Mouse (Mus musculus): ENCODE measurements around the gene Plxdc1. TPM values are rescaled to one million over a fixed set of nuclear protein-coding genes. Genes with fewer than 3 reads are reported as not detected.

Plxdc1 gene
- total and polyA plus RNA-seq, 2 experiments from 2014 or later = 1.5 to 3.5 TPM

DNA sequence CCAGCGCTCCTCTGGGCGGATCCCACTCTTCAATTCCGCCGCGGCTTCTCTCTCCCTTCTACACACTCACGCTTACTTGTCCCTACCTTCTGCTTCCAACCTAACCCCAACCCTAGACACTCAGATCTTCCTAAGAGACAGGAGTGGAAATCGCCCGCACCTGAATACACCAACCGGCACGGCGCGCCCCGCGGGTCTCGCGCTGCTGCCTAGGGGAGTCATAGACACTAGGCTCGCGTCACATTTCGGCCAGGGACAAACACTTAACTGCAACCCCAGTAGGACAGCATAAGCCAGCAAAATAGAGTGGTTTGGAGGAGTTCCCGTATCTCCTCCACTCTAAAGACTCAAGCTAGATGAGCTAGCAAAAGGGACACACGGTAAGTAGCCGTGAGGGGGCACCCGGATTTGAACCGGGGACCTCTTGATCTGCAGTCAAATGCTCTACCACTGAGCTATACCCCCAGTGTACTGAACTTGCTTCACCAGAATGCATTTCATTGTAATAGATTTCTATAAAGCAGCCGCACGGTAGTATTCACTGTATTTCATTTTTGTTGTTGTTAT lies 2.4 kb upstream of the Plxdc1 start:
- no peaks in the 10 kb centered on the region for H3K9me3 ChIP-seq (ENCODE audit: low read length)
- H3K27ac ChIP-seq (ENCODE audit: low read depth, low read length) = peak overlapping the region; percentile 85
- no peak for TF ChIP-seq CTCF (IDR thresholded peaks at IDR 0.05; ENCODE audit: low read depth)
- peaks cover 10% of the 10 kb centered on the region for H3K27me3 ChIP-seq (ENCODE audit: insufficient read depth, low read length)
- peak overlapping the region; percentile 98 for H3K4me3 ChIP-seq (ENCODE audit: low read depth, low read length)
- H3K4me1 ChIP-seq (ENCODE audit: insufficient read depth) = peaks cover 9% of the 10 kb centered on the region
- DNase-seq (peak; percentile 95), ATAC-seq (peak; percentile 83)
- H3K4me2 ChIP-seq (ENCODE audit: low read depth) = peak overlapping the region; percentile 61
- WGBS = under 1% methylated on average over 26 of the region's 26 CpGs
- H3K9ac ChIP-seq = peak overlapping the region; percentile 75
- no peaks in the 10 kb centered on the region for H3K36me3 ChIP-seq (ENCODE audit: insufficient read depth)

DNA sequence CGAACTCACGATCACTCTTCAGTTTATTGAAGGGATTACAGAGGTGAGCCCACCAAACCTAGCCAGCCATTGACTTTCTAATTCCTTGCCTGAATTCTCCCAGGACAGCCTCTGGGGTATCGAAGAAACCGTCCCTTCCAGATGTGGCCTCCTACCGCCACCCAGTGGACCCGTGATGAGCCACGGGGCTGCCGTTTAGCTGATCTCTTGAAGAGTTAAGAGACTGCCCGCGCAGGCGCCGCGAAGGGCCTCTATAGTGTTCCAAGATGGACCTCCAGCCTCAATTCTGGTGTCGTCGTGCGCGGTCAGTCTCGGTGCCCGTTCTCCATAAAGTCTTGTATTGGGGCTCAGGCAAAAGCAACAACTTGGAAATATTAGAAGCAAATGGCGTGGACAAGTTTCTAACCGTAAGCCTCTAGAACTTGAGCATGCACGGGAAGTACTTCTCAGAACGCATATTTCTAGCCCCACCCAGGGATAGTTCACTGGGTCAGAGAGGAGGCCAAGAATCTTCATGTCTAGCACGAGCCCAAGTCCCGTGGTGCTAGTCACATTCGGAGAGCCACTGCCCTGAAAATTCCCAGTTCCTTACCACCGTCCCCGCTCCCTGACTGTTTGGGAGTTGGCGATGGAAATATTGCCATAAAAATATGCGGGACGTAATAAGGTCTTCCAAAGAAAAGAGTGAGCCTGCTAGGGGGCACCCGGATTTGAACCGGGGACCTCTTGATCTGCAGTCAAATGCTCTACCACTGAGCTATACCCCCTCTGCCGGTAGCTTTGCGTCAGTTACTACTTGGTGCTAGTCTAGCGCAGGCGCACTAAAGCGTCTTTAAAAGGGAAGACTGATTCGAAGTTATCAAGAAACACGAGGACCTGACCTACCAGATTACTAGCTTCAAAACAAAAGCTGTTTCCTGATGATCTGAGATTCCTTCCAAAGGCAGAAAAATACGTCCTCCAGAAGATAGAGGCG lies 1.6 kb upstream of the Plxdc1 start:
- peak; percentile 98 for DNase-seq
- H3K9me3 ChIP-seq (ENCODE audit: low read length) = no peaks in the 10 kb centered on the region
- TF ChIP-seq CTCF (IDR thresholded peaks at IDR 0.05; ENCODE audit: low read depth) = peak; percentile 83
- ATAC-seq = peak; percentile 85
- no peaks in the 10 kb centered on the region for H3K36me3 ChIP-seq (ENCODE audit: insufficient read depth)
- peaks cover 10% of the 10 kb centered on the region for H3K27me3 ChIP-seq (ENCODE audit: insufficient read depth, low read length)
- H3K4me3 ChIP-seq (ENCODE audit: low read depth, low read length) = peak overlapping the region; percentile 98
- H3K4me1 ChIP-seq (ENCODE audit: insufficient read depth) = peaks cover 9% of the 10 kb centered on the region
- H3K4me2 ChIP-seq (ENCODE audit: low read depth) = peak overlapping the region; percentile 61
- peak overlapping the region; percentile 85 for H3K27ac ChIP-seq (ENCODE audit: low read depth, low read length)
- WGBS = under 1% methylated on average over 42 of the region's 42 CpGs
- peak overlapping the region; percentile 75 for H3K9ac ChIP-seq

- Histone ChIP-seq H3K9ac (no peak overlapping the region), H3K4me2 (ENCODE audit: low read depth) (peak overlapping the region; percentile 77), H3K27ac (ENCODE audit: low read depth, low read length) (no peak overlapping the region), H3K27me3 (ENCODE audit: insufficient read depth, low read length) (peaks cover 10% of the 10 kb centered on the region), H3K4me1 (ENCODE audit: insufficient read depth) (peaks cover 9% of the 10 kb centered on the region), H3K36me3 (ENCODE audit: insufficient read depth) (no peaks in the 10 kb centered on the region), H3K9me3 (ENCODE audit: low read length) (no peaks in the 10 kb centered on the region), H3K4me3 (ENCODE audit: low read depth, low read length) (peak overlapping the region; percentile 61)
- 23% methylated on average over 16 of the region's 17 CpGs for WGBS
- TF ChIP-seq CTCF (IDR thresholded peaks at IDR 0.05; ENCODE audit: low read depth) = no peak
- ATAC-seq (no peak), DNase-seq (no peak)
Observed at GRCm38 (mm10) chr11:97986738-97987465, 658 bp upstream of the Plxdc1 start.

DNA sequence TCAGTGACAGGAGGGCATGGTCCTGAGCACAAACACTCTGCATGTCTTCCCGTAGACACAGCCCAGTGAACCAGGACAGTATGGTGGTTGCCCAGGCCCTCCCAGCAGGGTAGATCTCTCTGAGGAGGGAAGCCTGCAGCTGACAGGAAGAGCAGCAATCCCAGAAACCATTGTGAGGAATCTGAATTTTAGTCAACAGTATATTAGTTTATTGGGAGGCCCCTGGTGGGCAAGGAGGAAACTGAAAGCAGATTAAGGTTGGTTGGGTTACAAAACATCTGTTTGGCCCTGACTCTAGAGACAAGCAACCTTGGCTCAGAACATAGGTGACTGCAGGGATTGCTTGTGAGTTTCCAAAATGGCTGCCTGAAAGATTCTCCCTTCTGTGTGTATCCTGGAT lies 2.3 kb downstream of the Plxdc1 start:
- Histone ChIP-seq H3K4me2 (ENCODE audit: low read depth) (no peak overlapping the region), H3K9me3 (ENCODE audit: low read length) (no peaks in the 10 kb centered on the region), H3K36me3 (ENCODE audit: insufficient read depth) (no peaks in the 10 kb centered on the region), H3K4me1 (ENCODE audit: insufficient read depth) (no peaks in the 10 kb centered on the region), H3K27ac (ENCODE audit: low read depth, low read length) (no peak overlapping the region), H3K9ac (no peak overlapping the region), H3K4me3 (ENCODE audit: low read depth, low read length) (no peak overlapping the region), H3K27me3 (ENCODE audit: insufficient read depth, low read length) (peaks cover 10% of the 10 kb centered on the region)
- no peak for ATAC-seq
- no peak for DNase-seq
- 59% methylated on average over 1 of the region's 1 CpGs for WGBS
- TF ChIP-seq CTCF (IDR thresholded peaks at IDR 0.05; ENCODE audit: low read depth) = no peak

DNA sequence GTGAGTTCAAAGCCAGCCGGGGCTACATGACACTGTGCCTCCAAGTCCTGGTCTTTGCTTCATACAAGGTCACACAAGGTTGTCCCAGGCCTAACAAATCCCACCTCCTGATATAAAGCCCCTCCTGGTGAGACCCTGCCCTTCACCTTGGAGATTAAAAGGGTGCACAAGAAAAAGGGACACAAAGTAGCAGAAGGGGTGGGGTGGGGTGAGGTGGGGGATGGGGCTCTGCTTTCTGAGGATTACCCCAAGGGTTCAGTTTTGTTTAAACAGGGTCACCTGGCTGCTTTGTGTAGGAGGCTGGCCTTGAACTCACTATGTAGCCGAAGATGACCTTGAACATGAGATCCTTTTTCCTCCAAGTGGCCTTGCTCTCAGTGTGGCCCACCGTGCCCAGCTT lies 2.7 kb downstream of the Plxdc1 start:
- ATAC-seq (no peak), DNase-seq (no peak)
- H3K4me1 ChIP-seq (ENCODE audit: insufficient read depth) = no peaks in the 10 kb centered on the region
- no peak overlapping the region for H3K4me3 ChIP-seq (ENCODE audit: low read depth, low read length)
- TF ChIP-seq CTCF (IDR thresholded peaks at IDR 0.05; ENCODE audit: low read depth) = no peak
- no peak overlapping the region for H3K27ac ChIP-seq (ENCODE audit: low read depth, low read length)
- WGBS = 90% methylated on average over 3 of the region's 3 CpGs
- H3K9me3 ChIP-seq (ENCODE audit: low read length) = no peaks in the 10 kb centered on the region
- no peak overlapping the region for H3K9ac ChIP-seq
- peaks cover 10% of the 10 kb centered on the region for H3K27me3 ChIP-seq (ENCODE audit: insufficient read depth, low read length)
- H3K4me2 ChIP-seq (ENCODE audit: low read depth) = no peak overlapping the region
- no peaks in the 10 kb centered on the region for H3K36me3 ChIP-seq (ENCODE audit: insufficient read depth)

DNA sequence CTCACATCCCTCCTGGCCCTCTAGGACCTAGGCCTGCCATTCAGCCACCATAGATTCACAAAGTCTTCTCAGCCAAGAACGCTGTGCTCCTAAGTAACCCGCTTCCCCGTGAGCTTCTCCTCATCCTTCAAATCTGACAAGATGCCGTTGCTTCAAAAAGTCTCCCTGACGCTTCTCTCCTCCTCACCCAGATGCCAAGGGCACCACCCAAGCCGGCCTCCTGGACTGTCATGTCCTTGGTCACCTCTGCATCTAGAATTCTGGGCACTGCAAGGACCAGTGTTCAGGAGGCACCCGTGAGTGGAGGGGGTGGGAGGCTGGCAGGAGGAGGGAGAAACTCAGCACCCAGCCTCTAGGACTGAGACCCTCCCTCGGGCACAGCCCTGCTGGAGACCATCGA lies 3.5 kb downstream of the Plxdc1 start:
- H3K27ac ChIP-seq (ENCODE audit: low read depth, low read length) = no peak overlapping the region
- H3K4me2 ChIP-seq (ENCODE audit: low read depth) = no peak overlapping the region
- no peaks in the 10 kb centered on the region for H3K36me3 ChIP-seq (ENCODE audit: insufficient read depth)
- no peak overlapping the region for H3K9ac ChIP-seq
- no peak for ATAC-seq
- TF ChIP-seq CTCF (IDR thresholded peaks at IDR 0.05; ENCODE audit: low read depth) = no peak
- no peaks in the 10 kb centered on the region for H3K4me1 ChIP-seq (ENCODE audit: insufficient read depth)
- no peaks in the 10 kb centered on the region for H3K9me3 ChIP-seq (ENCODE audit: low read length)
- H3K4me3 ChIP-seq (ENCODE audit: low read depth, low read length) = no peak overlapping the region
- 93% methylated on average over 9 of the region's 9 CpGs for WGBS
- peaks cover 10% of the 10 kb centered on the region for H3K27me3 ChIP-seq (ENCODE audit: insufficient read depth, low read length)
- no peak for DNase-seq
